Mouse (Mus musculus): Measurements from ENCODE around the gene Ptprm. TPM values are rescaled to one million over a fixed set of nuclear protein-coding genes. Genes with fewer than 3 reads are reported as not detected.

Gene Ptprm
- polyA plus RNA-seq, 2 experiments, result 0.66 to 0.79 TPM

GRCm38 (mm10) chr17:66981649-66982048, 372.6 kb downstream of the Ptprm start:
- Histone ChIP-seq H3K36me3 (replicated peaks; ENCODE audit: control insufficient read depth, insufficient read depth, low read depth) (no peaks in the 10 kb centered on the region), H3K9ac (replicated peaks) (no peak overlapping the region), H3K4me3 (ENCODE audit: insufficient read depth in 1 of 2, low read depth in 2 of 2, low read length in 2 of 2) (no peak overlapping the region), H3K4me2 (ENCODE audit: low read depth) (no peak overlapping the region), H3K4me1 (replicated peaks; ENCODE audit: control insufficient read depth in 2 of 2, insufficient read depth in 2 of 2, low read length in 1 of 2) (no peaks in the 10 kb centered on the region), H3K27me3 (ENCODE audit: control insufficient read depth, insufficient read depth, low read length) (no peaks in the 10 kb centered on the region), H3K9me3 (ENCODE audit: control insufficient read depth, low read length) (no peaks in the 10 kb centered on the region), H3K27ac (no peak overlapping the region)
- no peak for TF ChIP-seq EP300 (IDR thresholded peaks at IDR 0.05; ENCODE audit: low read depth)
- TF ChIP-seq CTCF (IDR thresholded peaks at IDR 0.05; ENCODE audit: low read depth), result no peak
- DNase-seq (ENCODE audit: low read depth in 3 of 3, low spot score in 3 of 3) (no peak), ATAC-seq (ENCODE audit: insufficient read depth) (no peak)
- 58% methylated on average over 2 of the region's 2 CpGs for WGBS (ENCODE audit: insufficient replicate concordance)

DNA sequence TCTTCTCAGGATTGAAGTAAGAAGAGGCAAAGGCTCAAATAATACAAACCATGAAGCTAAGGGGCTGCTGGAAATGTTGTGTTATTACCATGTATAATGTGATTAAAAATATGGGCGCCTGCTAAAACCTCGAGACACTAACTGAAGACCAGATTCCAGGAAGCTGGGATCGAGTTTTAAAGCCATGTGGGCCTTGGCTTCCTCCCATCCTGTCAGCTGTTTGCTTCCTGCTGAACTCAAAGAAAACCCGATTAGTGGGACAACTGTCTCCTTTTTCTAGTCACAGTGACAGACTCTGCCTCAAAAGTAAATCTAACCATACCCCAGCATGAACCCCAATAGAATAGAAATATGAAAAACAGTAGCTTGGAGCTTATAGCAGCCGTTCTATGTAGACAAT, 374.3 kb downstream of the Ptprm start:
- Histone ChIP-seq H3K4me2 (ENCODE audit: low read depth) (no peak overlapping the region), H3K27me3 (ENCODE audit: control insufficient read depth, insufficient read depth, low read length) (no peaks in the 10 kb centered on the region), H3K36me3 (replicated peaks; ENCODE audit: control insufficient read depth, insufficient read depth, low read depth) (no peaks in the 10 kb centered on the region), H3K27ac (no peak overlapping the region), H3K9me3 (ENCODE audit: control insufficient read depth, low read length) (no peaks in the 10 kb centered on the region), H3K4me3 (ENCODE audit: insufficient read depth in 1 of 2, low read depth in 2 of 2, low read length in 2 of 2) (no peak overlapping the region), H3K9ac (replicated peaks) (no peak overlapping the region), H3K4me1 (replicated peaks; ENCODE audit: control insufficient read depth in 2 of 2, insufficient read depth in 2 of 2, low read length in 1 of 2) (no peaks in the 10 kb centered on the region)
- 40% methylated on average over 5 of the region's 5 CpGs for WGBS (ENCODE audit: insufficient replicate concordance)
- no peak for TF ChIP-seq EP300 (IDR thresholded peaks at IDR 0.05; ENCODE audit: low read depth)
- no peak for TF ChIP-seq CTCF (IDR thresholded peaks at IDR 0.05; ENCODE audit: low read depth)
- DNase-seq (ENCODE audit: low read depth in 3 of 3, low spot score in 3 of 3), result no peak
- no peak for ATAC-seq (ENCODE audit: insufficient read depth)

GRCm38 (mm10) chr17:66976490-66976889, 377.8 kb downstream of the Ptprm start:
- Histone ChIP-seq H3K36me3 (replicated peaks; ENCODE audit: control insufficient read depth, insufficient read depth, low read depth) (no peaks in the 10 kb centered on the region), H3K9ac (replicated peaks) (no peak overlapping the region), H3K4me1 (replicated peaks; ENCODE audit: control insufficient read depth in 2 of 2, insufficient read depth in 2 of 2, low read length in 1 of 2) (no peaks in the 10 kb centered on the region), H3K27ac (no peak overlapping the region), H3K9me3 (ENCODE audit: control insufficient read depth, low read length) (no peaks in the 10 kb centered on the region), H3K4me2 (ENCODE audit: low read depth) (no peak overlapping the region), H3K4me3 (ENCODE audit: insufficient read depth in 1 of 2, low read depth in 2 of 2, low read length in 2 of 2) (no peak overlapping the region), H3K27me3 (ENCODE audit: control insufficient read depth, insufficient read depth, low read length) (no peaks in the 10 kb centered on the region)
- DNase-seq (ENCODE audit: low read depth in 3 of 3, low spot score in 3 of 3), result no peak
- ATAC-seq (ENCODE audit: insufficient read depth), result no peak
- WGBS (ENCODE audit: insufficient replicate concordance), result 67% methylated on average over 5 of the region's 5 CpGs
- no peak for TF ChIP-seq CTCF (IDR thresholded peaks at IDR 0.05; ENCODE audit: low read depth)
- TF ChIP-seq EP300 (IDR thresholded peaks at IDR 0.05; ENCODE audit: low read depth), result no peak

GRCm38 (mm10) chr17:66972976-66973375, 381.3 kb downstream of the Ptprm start:
- Histone ChIP-seq H3K36me3 (replicated peaks; ENCODE audit: control insufficient read depth, insufficient read depth, low read depth) (no peaks in the 10 kb centered on the region), H3K4me2 (ENCODE audit: low read depth) (no peak overlapping the region), H3K27me3 (ENCODE audit: control insufficient read depth, insufficient read depth, low read length) (no peaks in the 10 kb centered on the region), H3K4me3 (ENCODE audit: insufficient read depth in 1 of 2, low read depth in 2 of 2, low read length in 2 of 2) (no peak overlapping the region), H3K4me1 (replicated peaks; ENCODE audit: control insufficient read depth in 2 of 2, insufficient read depth in 2 of 2, low read length in 1 of 2) (no peaks in the 10 kb centered on the region), H3K9ac (replicated peaks) (no peak overlapping the region), H3K27ac (no peak overlapping the region), H3K9me3 (ENCODE audit: control insufficient read depth, low read length) (no peaks in the 10 kb centered on the region)
- DNase-seq (ENCODE audit: low read depth in 3 of 3, low spot score in 3 of 3), result no peak
- no peak for TF ChIP-seq CTCF (IDR thresholded peaks at IDR 0.05; ENCODE audit: low read depth)
- TF ChIP-seq EP300 (IDR thresholded peaks at IDR 0.05; ENCODE audit: low read depth), result no peak
- no peak for ATAC-seq (ENCODE audit: insufficient read depth)
- 57% methylated on average over 3 of the region's 3 CpGs for WGBS (ENCODE audit: insufficient replicate concordance)

- DNase-seq (ENCODE audit: low read depth in 3 of 3, low spot score in 3 of 3) (no peak), ATAC-seq (ENCODE audit: insufficient read depth) (no peak)
- Histone ChIP-seq H3K4me1 (replicated peaks; ENCODE audit: control insufficient read depth in 2 of 2, insufficient read depth in 2 of 2, low read length in 1 of 2) (no peaks in the 10 kb centered on the region), H3K9me3 (ENCODE audit: control insufficient read depth, low read length) (no peaks in the 10 kb centered on the region), H3K36me3 (replicated peaks; ENCODE audit: control insufficient read depth, insufficient read depth, low read depth) (no peaks in the 10 kb centered on the region), H3K4me3 (ENCODE audit: insufficient read depth in 1 of 2, low read depth in 2 of 2, low read length in 2 of 2) (no peak overlapping the region), H3K9ac (replicated peaks) (no peak overlapping the region), H3K4me2 (ENCODE audit: low read depth) (no peak overlapping the region), H3K27ac (no peak overlapping the region), H3K27me3 (ENCODE audit: control insufficient read depth, insufficient read depth, low read length) (no peaks in the 10 kb centered on the region)
- no peak for TF ChIP-seq EP300 (IDR thresholded peaks at IDR 0.05; ENCODE audit: low read depth)
- no peak for TF ChIP-seq CTCF (IDR thresholded peaks at IDR 0.05; ENCODE audit: low read depth)
- WGBS (ENCODE audit: insufficient replicate concordance), result 48% methylated on average over 5 of the region's 5 CpGs
Measured at GRCm38 (mm10) chr17:66960986-66961385, 393.3 kb downstream of the Ptprm start.

All from liver, embryonic 14.5 days (tissue).